Mouse (Mus musculus) hindbrain, embryonic 13.5 days (tissue): ENCODE results near the gene Eme2. TPM values are rescaled to one million over a fixed set of nuclear protein-coding genes. Genes with fewer than 3 reads are reported as not detected.
A peak's percentile ranks its signal among the peaks of the same experiment; 100 is the strongest.

Experiments used
- ATAC-seq: fragments of 200-750 bp; cut with Nextera tagmentation; 2 replicates; pipeline ENCODE4 v1.8.0; 2017; ENCODE audit warnings: moderate TSS enrichment; ENCODE audit not compliant: low FRiP score
- H3K27ac ChIP-seq: fragments of 300-500 bp; sonication (generic); 2 replicates; pipeline ENCODE4 v1.5.1; 2015; ENCODE audit warnings: inconsistent platforms, mild to moderate bottlenecking, moderate library complexity
- H3K27me3 ChIP-seq: fragments of 300-500 bp; sonication (generic); 2 replicates; pipeline ENCODE4 v1.6.1; 2015; ENCODE audit warnings: mild to moderate bottlenecking, inconsistent platforms
- H3K36me3 ChIP-seq: fragments of 300-500 bp; sonication (generic); 2 replicates; pipeline ENCODE4 v1.6.1; 2015; ENCODE audit warnings: mild to moderate bottlenecking, inconsistent platforms
- H3K4me1 ChIP-seq: fragments of 300-500 bp; sonication (generic); replicated peaks from 2 replicates; pipeline ENCODE4 v1.6.1; 2015; ENCODE audit warnings: inconsistent platforms
- H3K4me2 ChIP-seq: fragments of 300-500 bp; sonication (generic); 2 replicates; pipeline ENCODE4 v1.6.1; 2015; ENCODE audit warnings: inconsistent platforms, mild to moderate bottlenecking, moderate library complexity
- H3K4me3 ChIP-seq: fragments of 300-500 bp; sonication (generic); 2 replicates; pipeline ENCODE4 v1.5.1; 2015; ENCODE audit warnings: mild to moderate bottlenecking, inconsistent platforms
- H3K9ac ChIP-seq: fragments of 300-500 bp; sonication (generic); 2 replicates; pipeline ENCODE4 v1.6.1; 2015; ENCODE audit warnings: mild to moderate bottlenecking, inconsistent platforms
- H3K9me3 ChIP-seq: fragments of 300-500 bp; sonication (generic); 2 replicates; pipeline ENCODE4 v1.6.1; 2016; ENCODE audit warnings: inconsistent platforms
- WGBS: fragments of 180-500 bp; shearing (Covaris S2); methylation state at CpG from one replicate; pipeline ENCODE4 v1.1.7; 2015; 5-methylcytosine and 5-hydroxymethylcytosine counted together
- polyA plus RNA-seq: library from polyadenylated mRNA; unstranded; fragments of >200 nt; fragmentation: Nextera tagmentation; extraction: Ambion mirVana; gene quantifications from 2 replicates; pipeline ENCODE4 v1.2.1, GENCODE M21; 2015

Gene Eme2
- polyA plus RNA-seq, 1 experiment from 2014 or later, result 31.4 TPM

DNA sequence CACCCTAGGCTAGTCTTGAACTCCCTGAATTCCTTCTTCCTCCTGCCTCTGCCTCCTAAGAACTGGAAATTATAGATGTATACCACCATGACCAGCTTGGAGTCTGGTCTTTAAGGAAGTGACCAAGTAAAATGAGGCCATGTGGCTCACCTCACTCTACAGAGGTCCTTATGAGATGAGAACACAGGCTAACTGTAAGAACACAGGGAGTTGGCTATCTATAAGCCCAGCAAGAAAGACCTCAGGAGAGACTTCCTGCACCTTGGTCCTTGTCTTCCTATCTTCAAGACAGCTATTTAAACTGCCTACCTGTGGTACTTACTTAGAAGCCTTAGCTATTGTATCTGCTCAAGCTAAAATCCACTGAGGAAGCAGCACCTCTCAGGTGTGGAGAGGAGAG lies 19.1 kb upstream of the Eme2 start:
- Histone ChIP-seq H3K4me3 (no peak overlapping the region), H3K9me3 (no peaks in the 10 kb centered on the region), H3K9ac (no peak overlapping the region), H3K27ac (no peak overlapping the region), H3K36me3 (peaks cover 98% of the 10 kb centered on the region), H3K4me2 (no peak overlapping the region), H3K4me1 (no peaks in the 10 kb centered on the region), H3K27me3 (no peaks in the 10 kb centered on the region)
- no peak for ATAC-seq

DNA sequence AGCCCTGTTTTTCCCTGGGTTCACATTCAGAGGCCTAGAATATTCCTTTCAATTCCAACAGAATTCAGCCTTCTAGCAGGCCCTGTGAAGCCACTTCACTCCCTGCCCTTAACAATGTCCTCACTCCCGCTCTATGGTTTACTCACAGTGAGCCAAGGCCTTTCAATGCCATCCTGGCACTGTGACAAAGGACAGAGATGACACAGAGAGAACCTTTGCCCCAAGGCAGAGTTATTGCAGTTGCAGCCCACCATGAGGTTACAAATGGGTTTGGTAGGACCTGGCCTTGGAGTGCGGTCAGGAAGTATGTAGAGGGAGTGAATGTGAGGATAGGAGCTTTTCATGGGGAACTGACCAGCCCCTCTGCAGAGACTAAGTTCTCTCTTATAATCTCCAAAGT lies 12.7 kb upstream of the Eme2 start:
- Histone ChIP-seq H3K27me3 (no peaks in the 10 kb centered on the region), H3K9me3 (no peaks in the 10 kb centered on the region), H3K4me3 (no peak overlapping the region), H3K4me1 (no peaks in the 10 kb centered on the region), H3K27ac (no peak overlapping the region), H3K9ac (no peak overlapping the region), H3K36me3 (peaks cover 100% of the 10 kb centered on the region), H3K4me2 (no peak overlapping the region)
- WGBS, result 96% methylated on average over 2 of the region's 2 CpGs
- no peak for ATAC-seq

DNA sequence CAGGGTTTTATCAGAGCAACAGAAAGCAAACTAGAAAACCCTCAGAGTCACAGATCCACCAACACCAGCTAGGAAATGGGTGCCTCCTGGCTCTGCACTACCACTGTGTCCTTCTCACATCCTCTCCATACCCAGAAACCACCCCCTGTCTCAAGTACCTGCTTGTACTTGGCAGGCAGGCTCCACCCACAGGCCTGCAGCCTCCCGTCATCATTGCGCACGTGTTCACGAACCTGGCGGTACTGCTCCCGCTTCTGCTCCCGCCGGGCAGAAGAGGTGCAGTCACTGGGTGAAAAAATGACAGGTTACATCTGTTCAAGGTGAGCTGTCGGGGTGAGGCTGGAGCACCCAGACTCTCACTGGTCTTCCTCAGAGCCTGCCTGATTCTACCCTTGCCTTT lies 8.9 kb upstream of the Eme2 start:
- Histone ChIP-seq H3K27ac (no peak overlapping the region), H3K4me1 (0 out of 2 replicates have a peak, but pooled peaks cover under 1% of the 10 kb centered on the region), H3K4me2 (no peak overlapping the region), H3K9me3 (no peaks in the 10 kb centered on the region), H3K36me3 (peaks cover 100% of the 10 kb centered on the region), H3K4me3 (no peak overlapping the region), H3K9ac (no peak overlapping the region), H3K27me3 (no peaks in the 10 kb centered on the region)
- no peak for ATAC-seq
- 93% methylated on average over 9 of the region's 9 CpGs for WGBS

DNA sequence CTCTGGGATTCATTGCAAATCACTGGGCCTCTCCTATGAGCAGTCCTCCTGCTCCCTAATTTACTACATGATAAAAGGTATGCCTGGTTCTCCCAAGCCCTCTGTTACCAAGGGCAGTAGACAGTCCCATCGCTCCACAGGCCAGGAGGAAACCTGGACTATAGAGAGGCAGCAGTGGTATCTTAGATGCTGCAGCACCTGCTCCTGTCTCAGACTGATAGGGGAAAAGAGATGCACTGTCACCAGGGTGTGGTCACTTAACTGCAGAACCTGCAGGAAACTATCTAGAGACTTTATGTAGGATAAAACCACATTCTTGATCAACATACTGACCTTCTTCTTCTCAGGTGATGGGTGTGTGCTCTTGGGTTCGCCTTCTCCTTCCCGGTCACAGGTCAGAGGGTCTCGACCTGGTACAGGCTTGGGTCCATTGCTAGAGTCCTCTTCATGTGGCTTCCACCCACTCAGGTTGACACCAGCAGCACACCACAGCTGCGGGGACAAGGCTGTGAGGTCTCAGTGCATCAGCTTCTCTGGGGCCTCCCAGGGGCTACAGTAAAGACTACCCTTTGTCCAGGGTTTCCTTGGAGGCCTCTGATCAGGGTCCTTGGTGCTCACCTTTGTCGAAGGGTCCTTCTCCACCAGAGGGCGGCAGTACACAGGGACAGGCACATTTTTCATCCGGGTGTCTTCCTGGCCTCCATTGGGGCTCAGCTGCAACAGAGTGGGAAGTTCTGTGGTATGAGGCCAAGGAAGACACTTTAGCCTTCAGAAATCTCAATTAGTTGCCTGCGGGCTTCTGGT lies 8.0 kb upstream of the Eme2 start:
- Histone ChIP-seq H3K9ac (no peak overlapping the region), H3K36me3 (peaks cover 100% of the 10 kb centered on the region), H3K4me3 (no peak overlapping the region), H3K4me1 (peaks cover 9% of the 10 kb centered on the region), H3K4me2 (no peak overlapping the region), H3K27me3 (no peaks in the 10 kb centered on the region), H3K9me3 (no peaks in the 10 kb centered on the region), H3K27ac (no peak overlapping the region)
- 68% methylated on average over 9 of the region's 9 CpGs for WGBS
- ATAC-seq, result no peak

DNA sequence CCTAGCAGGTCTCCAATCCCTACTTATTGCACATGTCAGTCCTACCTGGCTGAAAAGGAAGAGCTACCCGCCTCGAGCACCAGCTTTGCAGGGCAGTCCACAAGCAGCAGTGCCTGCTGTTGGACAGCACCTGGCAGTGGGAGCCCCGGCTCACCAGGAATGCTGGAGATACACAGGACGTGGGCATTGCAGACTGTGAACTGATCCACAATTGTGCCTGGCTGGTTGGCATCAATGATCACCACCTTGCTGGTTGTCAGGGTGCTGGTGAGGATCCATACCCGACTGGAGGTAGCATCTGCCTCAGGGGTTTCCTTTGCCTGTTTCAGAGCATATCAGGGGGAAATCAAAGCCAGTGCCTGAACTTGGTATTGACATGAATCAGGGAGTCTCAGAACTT lies 7.2 kb upstream of the Eme2 start:
- WGBS, result 95% methylated on average over 5 of the region's 5 CpGs
- Histone ChIP-seq H3K27me3 (no peaks in the 10 kb centered on the region), H3K27ac (no peak overlapping the region), H3K9ac (no peak overlapping the region), H3K4me1 (peaks cover 17% of the 10 kb centered on the region), H3K36me3 (peaks cover 100% of the 10 kb centered on the region), H3K4me3 (no peak overlapping the region), H3K4me2 (no peak overlapping the region), H3K9me3 (no peaks in the 10 kb centered on the region)
- ATAC-seq, result no peak

DNA sequence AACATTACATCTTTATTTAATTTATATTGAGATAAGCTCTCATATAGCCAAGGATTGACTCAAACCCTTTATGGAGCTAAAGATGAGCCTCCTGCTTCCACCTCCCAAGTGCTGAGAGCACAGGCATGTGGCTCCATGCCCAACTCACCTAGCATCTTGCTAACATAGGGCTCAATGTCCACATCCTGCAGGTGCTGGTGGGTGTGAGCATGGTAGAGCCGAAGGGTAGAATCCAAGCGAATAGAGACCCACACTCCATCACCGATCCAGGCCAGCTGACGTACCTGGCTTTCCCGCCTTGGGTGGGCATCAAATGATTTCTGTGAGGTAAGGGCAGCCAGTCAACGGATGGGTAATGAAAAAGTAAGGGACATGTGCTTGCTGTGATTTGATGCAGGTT lies 5.1 kb upstream of the Eme2 start:
- H3K27me3 ChIP-seq, result no peaks in the 10 kb centered on the region
- no peak for ATAC-seq
- H3K9me3 ChIP-seq, result no peaks in the 10 kb centered on the region
- H3K4me1 ChIP-seq, result peaks cover 32% of the 10 kb centered on the region
- H3K9ac ChIP-seq, result no peak overlapping the region
- no peak overlapping the region for H3K27ac ChIP-seq
- 96% methylated on average over 6 of the region's 6 CpGs for WGBS
- peaks cover 79% of the 10 kb centered on the region for H3K36me3 ChIP-seq
- H3K4me3 ChIP-seq, result no peak overlapping the region
- no peak overlapping the region for H3K4me2 ChIP-seq

DNA sequence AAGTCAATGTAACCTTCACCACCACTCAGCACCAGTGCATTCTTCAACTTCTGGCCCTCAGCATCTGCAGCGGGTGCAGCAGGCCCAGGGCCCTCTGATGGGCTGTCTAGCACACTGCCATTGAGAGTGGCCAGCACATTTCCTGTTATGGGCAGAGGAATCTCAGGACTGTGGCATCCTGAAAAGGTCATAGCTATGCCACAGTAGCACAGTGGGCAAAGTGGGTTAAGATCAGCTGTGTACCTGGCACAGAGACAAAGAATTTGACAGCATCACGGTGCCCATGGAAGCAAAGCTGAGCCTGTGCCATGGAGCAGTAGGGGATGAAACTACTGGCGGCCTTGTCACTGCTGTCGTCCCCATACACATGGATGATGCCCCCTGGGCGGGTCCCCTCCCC lies 4.3 kb upstream of the Eme2 start:
- Histone ChIP-seq H3K27ac (no peak overlapping the region), H3K9me3 (no peaks in the 10 kb centered on the region), H3K9ac (no peak overlapping the region), H3K4me3 (no peak overlapping the region), H3K4me2 (no peak overlapping the region), H3K4me1 (peaks cover 35% of the 10 kb centered on the region), H3K27me3 (no peaks in the 10 kb centered on the region), H3K36me3 (peaks cover 70% of the 10 kb centered on the region)
- WGBS, result 86% methylated on average over 5 of the region's 5 CpGs
- no peak for ATAC-seq

DNA sequence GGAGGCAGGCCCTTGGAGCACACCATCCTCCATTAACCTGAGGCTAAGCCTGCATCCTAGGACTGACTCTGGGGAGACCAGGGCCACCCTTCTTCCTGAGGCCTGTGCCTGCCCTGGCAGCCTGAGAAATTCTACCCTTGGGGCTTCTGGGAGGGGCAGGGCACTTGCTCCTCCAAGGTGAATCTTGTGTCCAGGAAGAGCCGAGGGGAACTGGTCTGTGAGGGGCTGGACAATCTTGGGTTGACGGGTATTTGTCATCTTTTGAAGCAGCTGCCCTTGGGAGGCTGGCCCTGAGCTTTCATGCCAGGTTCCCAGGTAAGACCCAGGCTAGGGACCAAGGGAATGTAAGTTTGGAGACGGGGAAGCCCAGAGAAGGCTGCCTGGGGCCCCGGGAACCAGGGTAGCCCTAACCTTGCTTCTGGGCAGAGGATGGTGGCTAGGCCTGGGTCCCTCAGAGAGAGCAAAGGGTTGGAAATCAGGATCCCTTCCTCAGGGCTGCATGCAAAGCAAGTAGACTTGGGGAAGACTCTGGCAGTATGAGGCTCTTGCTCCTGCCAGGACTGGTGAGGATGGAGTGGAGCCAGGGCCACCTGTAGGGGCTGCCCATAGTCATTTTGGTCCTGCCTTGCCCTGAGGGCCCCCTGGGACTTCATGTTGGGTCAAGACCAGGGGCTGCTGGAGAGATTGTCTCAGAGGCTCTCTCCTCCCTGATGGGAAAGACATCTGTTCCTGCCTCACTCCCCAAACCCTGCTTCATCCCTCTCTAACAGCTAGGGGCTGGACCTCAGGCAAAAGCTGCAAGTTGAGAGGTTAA lies 3.4 kb upstream of the Eme2 start:
- no peaks in the 10 kb centered on the region for H3K9me3 ChIP-seq
- no peaks in the 10 kb centered on the region for H3K27me3 ChIP-seq
- no peak overlapping the region for H3K27ac ChIP-seq
- H3K9ac ChIP-seq, result peak overlapping the region; percentile 96
- H3K36me3 ChIP-seq, result peaks cover 68% of the 10 kb centered on the region
- peaks cover 44% of the 10 kb centered on the region for H3K4me1 ChIP-seq
- H3K4me2 ChIP-seq, result peak overlapping the region; percentile 100
- 91% methylated on average over 4 of the region's 4 CpGs for WGBS
- ATAC-seq, result no peak
- H3K4me3 ChIP-seq, result peak overlapping the region; percentile 70; the same call in 1 of the 2 replicates

DNA sequence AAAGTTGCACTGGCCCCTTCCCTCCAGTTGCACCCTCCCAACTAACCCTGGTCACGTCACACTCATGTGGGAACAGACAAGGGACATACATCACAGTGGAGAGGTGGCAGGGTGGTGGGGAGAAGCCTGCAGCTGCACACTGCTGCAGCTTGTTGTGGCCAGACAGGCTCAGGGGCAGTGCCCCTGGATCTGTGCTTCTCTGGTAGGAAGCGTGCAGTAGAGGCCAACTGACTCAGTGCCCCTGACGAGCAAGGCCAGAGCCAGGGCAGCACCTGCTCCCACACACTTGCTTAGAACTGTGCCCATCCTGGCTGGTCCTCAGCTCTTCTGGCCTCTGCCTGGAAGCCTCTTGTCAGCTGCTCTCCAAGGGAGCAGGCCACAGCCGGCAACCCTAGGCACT lies 2.7 kb upstream of the Eme2 start:
- H3K9ac ChIP-seq, result peak overlapping the region; percentile 96
- H3K9me3 ChIP-seq, result no peaks in the 10 kb centered on the region
- ATAC-seq, result no peak
- peak overlapping the region; percentile 70 for H3K4me3 ChIP-seq
- no peaks in the 10 kb centered on the region for H3K27me3 ChIP-seq
- 68% methylated on average over 4 of the region's 4 CpGs for WGBS
- H3K4me1 ChIP-seq, result peaks cover 46% of the 10 kb centered on the region
- H3K4me2 ChIP-seq, result peak overlapping the region; percentile 100
- H3K36me3 ChIP-seq, result peaks cover 68% of the 10 kb centered on the region
- no peak overlapping the region for H3K27ac ChIP-seq

DNA sequence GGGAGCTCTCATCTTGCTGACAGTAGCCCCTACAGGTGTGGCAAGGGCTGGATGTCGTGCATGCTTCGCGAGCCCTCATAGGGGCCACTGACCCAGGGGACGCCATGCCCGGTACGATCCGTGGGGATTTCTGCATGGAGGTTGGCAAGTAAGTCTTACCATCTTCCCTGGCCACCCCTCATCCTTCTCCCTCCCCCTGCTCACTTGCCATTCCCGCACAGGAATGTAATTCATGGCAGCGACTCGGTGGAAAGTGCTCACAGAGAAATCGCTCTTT lies 2.0 kb upstream of the Eme2 start:
- Histone ChIP-seq H3K27ac (peak overlapping the region; percentile 91), H3K9me3 (no peaks in the 10 kb centered on the region), H3K9ac (peak overlapping the region; percentile 96), H3K4me3 (peak overlapping the region; percentile 70), H3K4me1 (peaks cover 46% of the 10 kb centered on the region), H3K36me3 (peaks cover 68% of the 10 kb centered on the region), H3K27me3 (no peaks in the 10 kb centered on the region), H3K4me2 (peak overlapping the region; percentile 100)
- 35% methylated on average over 11 of the region's 11 CpGs for WGBS
- no peak for ATAC-seq

DNA sequence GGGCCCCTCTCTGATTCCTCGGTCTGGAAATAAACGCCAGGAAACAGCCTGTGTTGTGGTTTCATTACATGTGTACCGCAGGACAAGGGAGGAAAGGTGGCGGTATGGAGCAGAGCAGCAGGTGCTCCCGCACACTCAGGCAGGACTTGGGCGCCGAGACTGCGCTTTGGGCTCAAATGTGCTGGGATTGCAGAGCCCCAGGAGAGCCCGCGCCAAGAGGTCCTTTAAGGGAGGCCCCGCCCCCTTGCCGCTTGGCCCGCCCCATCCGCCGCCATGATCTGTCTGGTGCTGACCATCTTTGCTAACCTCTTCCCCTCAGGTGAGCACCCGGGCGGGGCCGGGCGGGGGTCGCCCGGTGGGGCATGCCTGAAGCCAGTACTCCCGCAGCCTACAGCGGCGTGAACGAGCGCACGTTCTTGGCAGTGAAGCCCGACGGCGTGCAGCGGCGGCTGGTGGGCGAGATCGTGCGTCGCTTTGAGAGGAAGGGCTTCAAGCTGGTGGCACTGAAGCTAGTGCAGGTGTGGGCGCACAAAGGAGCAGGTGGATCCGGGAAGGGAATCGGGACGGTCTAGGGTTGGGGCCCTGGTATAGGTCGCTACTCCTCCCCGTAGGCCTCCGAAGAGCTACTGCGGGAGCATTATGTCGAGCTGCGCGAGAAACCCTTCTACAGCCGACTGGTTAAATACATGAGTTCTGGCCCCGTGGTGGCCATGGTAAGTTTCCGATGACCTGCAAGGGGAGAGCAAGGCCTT lies 1.5 kb upstream of the Eme2 start, which contains the start of gene Nme3:
TSS of gene Nme3 (plus strand) at position 260 of the 752 bp plus-strand sequence.
- peak; percentile 65 for ATAC-seq
- Histone ChIP-seq H3K27ac (peak within 1 kb of the TSS; percentile 91), H3K27me3 (no peaks in the 10 kb centered on the region), H3K9me3 (no peaks in the 10 kb centered on the region), H3K9ac (peak within 1 kb of the TSS; percentile 96), H3K4me3 (peak within 1 kb of the TSS; percentile 70), H3K4me1 (peaks cover 46% of the 10 kb centered on the region), H3K36me3 (peaks cover 68% of the 10 kb centered on the region), H3K4me2 (peak within 1 kb of the TSS; percentile 100)
- WGBS, result 2% methylated on average over 50 of the region's 50 CpGs

DNA sequence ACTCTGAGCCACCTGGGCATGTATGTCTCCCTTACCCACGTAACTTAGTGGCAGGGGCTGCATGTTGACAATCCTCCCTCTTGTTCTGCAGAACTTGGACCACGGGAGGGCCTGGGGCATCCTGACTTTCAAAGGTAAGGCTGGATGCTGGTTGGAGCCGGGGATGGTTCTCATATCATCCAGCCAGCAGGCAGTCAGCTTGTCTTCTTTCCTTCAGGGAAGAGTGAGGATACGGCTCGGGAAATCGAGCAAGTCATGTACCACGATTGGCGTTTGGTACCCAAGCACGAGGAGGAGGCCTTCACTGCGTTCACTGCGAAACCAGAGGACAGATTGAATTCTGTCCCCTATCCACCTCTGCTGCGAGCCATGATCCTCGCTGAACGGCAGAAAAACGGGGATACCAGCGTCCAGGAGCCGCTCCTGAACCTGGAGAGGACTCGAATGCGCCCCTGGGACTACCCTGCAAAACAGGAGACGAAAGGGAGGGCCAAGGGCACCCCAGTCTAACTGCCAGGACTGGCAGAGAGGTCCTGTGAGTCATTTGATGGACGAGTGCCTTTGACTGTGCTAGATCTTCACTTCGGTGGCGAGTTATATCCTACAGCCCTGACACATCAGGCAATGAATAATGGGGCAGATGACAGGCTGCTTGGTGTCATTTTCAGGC lies 819 bp upstream of the Eme2 start:
- peak overlapping the region; percentile 100 for H3K4me2 ChIP-seq
- H3K9ac ChIP-seq, result peak overlapping the region; percentile 96
- H3K36me3 ChIP-seq, result peaks cover 68% of the 10 kb centered on the region
- peak overlapping the region; percentile 91 for H3K27ac ChIP-seq
- H3K9me3 ChIP-seq, result no peaks in the 10 kb centered on the region
- H3K4me3 ChIP-seq, result peak overlapping the region; percentile 70
- WGBS, result 11% methylated on average over 23 of the region's 23 CpGs
- peak; percentile 4; the same call in 1 of the 2 replicates for ATAC-seq
- H3K4me1 ChIP-seq, result peaks cover 46% of the 10 kb centered on the region
- H3K27me3 ChIP-seq, result no peaks in the 10 kb centered on the region
